Mouse (Mus musculus) forebrain, postnatal 0 days (tissue): ENCODE measurements around the gene Ptprr. TPM values are rescaled to one million over a fixed set of nuclear protein-coding genes. Genes with fewer than 3 reads are reported as not detected.
A peak's percentile ranks its signal among the peaks of the same experiment; 100 is the strongest.

Source experiments
- ATAC-seq: fragments of 200-750 bp; cut with Nextera tagmentation; 2 replicates; pipeline ENCODE4 v1.8.0; 2017; ENCODE audit warnings: mild to moderate bottlenecking, moderate library complexity
- DNase-seq: peaks from one replicate; pipeline ENCODE4 v3.0.0-alpha.2; 2015
- H3K27ac ChIP-seq: fragments of 300-500 bp; sonication (generic); 2 replicates; pipeline ENCODE4 v1.5.1; 2014; ENCODE audit warnings: low read depth, mild to moderate bottlenecking, antibody characterized with exemption, low read length, moderate library complexity, mixed read lengths
- H3K27me3 ChIP-seq: fragments of 300-500 bp; sonication (generic); 2 replicates; pipeline ENCODE4 v1.6.1; 2014; ENCODE audit warnings: mild to moderate bottlenecking, low read length, mixed read lengths; ENCODE audit not compliant: insufficient read depth
- H3K36me3 ChIP-seq: fragments of 300-500 bp; sonication (generic); 2 replicates; pipeline ENCODE4 v1.6.1; 2014; ENCODE audit warnings: mild to moderate bottlenecking, moderate library complexity; ENCODE audit not compliant: insufficient read depth
- H3K4me1 ChIP-seq: fragments of 300-500 bp; sonication (generic); 2 replicates; pipeline ENCODE4 v1.6.1; 2014; ENCODE audit warnings: antibody characterized with exemption; ENCODE audit not compliant: insufficient read depth
- H3K4me2 ChIP-seq: fragments of 300-500 bp; sonication (generic); 2 replicates; pipeline ENCODE4 v1.6.1; 2014; ENCODE audit warnings: low read depth, mild to moderate bottlenecking, moderate library complexity
- H3K4me3 ChIP-seq: fragments of 300-500 bp; sonication (generic); 2 replicates; pipeline ENCODE4 v1.5.1; 2014; ENCODE audit warnings: low read depth, low read length, mixed read lengths
- H3K9ac ChIP-seq: fragments of 300-500 bp; sonication (generic); 2 replicates; pipeline ENCODE4 v1.6.1; 2014; ENCODE audit warnings: mild to moderate bottlenecking
- H3K9me3 ChIP-seq: fragments of 300-500 bp; sonication (generic); 2 replicates; pipeline ENCODE4 v1.6.1; 2016; ENCODE audit warnings: low read length
- CTCF ChIP-seq: sonication (generic); IDR thresholded peaks from 2 replicates; pipeline ENCODE4 v1.5.1; 2016; ENCODE audit warnings: antibody characterized with exemption, control low read depth, low read depth
- WGBS: fragments of 180-500 bp; shearing (Covaris S2); extraction: QIAGEN DNeasy Blood & Tissue Kit; methylation state at CpG from one replicate; pipeline ENCODE4 v1.1.7; 2014; 5-methylcytosine and 5-hydroxymethylcytosine counted together
- polyA plus RNA-seq: library from polyadenylated mRNA; unstranded; fragments of >200 nt; fragmentation: Nextera tagmentation; extraction: Ambion mirVana; gene quantifications from 2 replicates; pipeline ENCODE4 v1.2.1, GENCODE M21; 2015
- total RNA-seq: library from RNA; depleted of rRNA; stranded (reverse); fragments of >200 nt; gene quantifications from 2 replicates; pipeline ENCODE4 v1.2.3, GENCODE M21; 2014

The Ptprr gene
- total and polyA plus RNA-seq, 2 experiments from 2014 or later, result 19.6 to 21.3 TPM

- 87% methylated on average over 8 of the region's 8 CpGs for WGBS
- DNase-seq, result no peak
- Histone ChIP-seq H3K9ac (no peak overlapping the region), H3K4me2 (no peak overlapping the region), H3K4me1 (no peaks in the 10 kb centered on the region), H3K27ac (no peak overlapping the region), H3K4me3 (no peak overlapping the region), H3K27me3 (no peaks in the 10 kb centered on the region), H3K9me3 (no peaks in the 10 kb centered on the region), H3K36me3 (no peaks in the 10 kb centered on the region)
- ATAC-seq, result no peak
- TF ChIP-seq CTCF, result no peak
Measured at GRCm38 (mm10) chr10:116192293-116192692, 174.3 kb downstream of the Ptprr start.

GRCm38 (mm10) chr10:116194409-116194808 is 176.4 kb downstream of the Ptprr start:
- no peak for DNase-seq
- Histone ChIP-seq H3K27me3 (no peaks in the 10 kb centered on the region), H3K4me3 (no peak overlapping the region), H3K27ac (no peak overlapping the region), H3K9ac (no peak overlapping the region), H3K9me3 (no peaks in the 10 kb centered on the region), H3K36me3 (no peaks in the 10 kb centered on the region), H3K4me2 (no peak overlapping the region), H3K4me1 (no peaks in the 10 kb centered on the region)
- no peak for ATAC-seq
- WGBS, result 47% methylated on average over 8 of the region's 8 CpGs
- no peak for TF ChIP-seq CTCF

GRCm38 (mm10) chr10:116196596-116197415 is 178.8 kb downstream of the Ptprr start:
- peak; percentile 52 for DNase-seq
- 19% methylated on average over 14 of the region's 14 CpGs for WGBS
- H3K4me3 ChIP-seq, result no peak overlapping the region
- no peak overlapping the region for H3K9ac ChIP-seq
- ATAC-seq, result peak; percentile 58; the same call in 1 of the 2 replicates
- no peak overlapping the region for H3K27ac ChIP-seq
- no peaks in the 10 kb centered on the region for H3K4me1 ChIP-seq
- peak; percentile 75 for TF ChIP-seq CTCF
- H3K4me2 ChIP-seq, result peak overlapping the region; percentile 24
- no peaks in the 10 kb centered on the region for H3K36me3 ChIP-seq
- no peaks in the 10 kb centered on the region for H3K27me3 ChIP-seq
- H3K9me3 ChIP-seq, result no peaks in the 10 kb centered on the region

- H3K9ac ChIP-seq, result no peak overlapping the region
- H3K4me2 ChIP-seq, result peak overlapping the region; percentile 24
- no peaks in the 10 kb centered on the region for H3K4me1 ChIP-seq
- peak; percentile 79 for TF ChIP-seq CTCF
- DNase-seq, result peak; percentile 85
- H3K9me3 ChIP-seq, result no peaks in the 10 kb centered on the region
- H3K4me3 ChIP-seq, result no peak overlapping the region
- peak; percentile 70 for ATAC-seq
- no peaks in the 10 kb centered on the region for H3K36me3 ChIP-seq
- no peaks in the 10 kb centered on the region for H3K27me3 ChIP-seq
- H3K27ac ChIP-seq, result no peak overlapping the region
- WGBS, result 16% methylated on average over 4 of the region's 4 CpGs
Measured at GRCm38 (mm10) chr10:116197416-116197939, 179.5 kb downstream of the Ptprr start.

- ATAC-seq (no peak), DNase-seq (peak; percentile 60)
- no peak overlapping the region for H3K27ac ChIP-seq
- no peak overlapping the region for H3K4me3 ChIP-seq
- no peaks in the 10 kb centered on the region for H3K9me3 ChIP-seq
- H3K9ac ChIP-seq, result no peak overlapping the region
- no peaks in the 10 kb centered on the region for H3K4me1 ChIP-seq
- WGBS, result 30% methylated on average over 5 of the region's 5 CpGs
- no peak overlapping the region for H3K4me2 ChIP-seq
- peak; percentile 80 for TF ChIP-seq CTCF
- H3K36me3 ChIP-seq, result no peaks in the 10 kb centered on the region
- no peaks in the 10 kb centered on the region for H3K27me3 ChIP-seq
Measured at GRCm38 (mm10) chr10:116199035-116199434, 181.0 kb downstream of the Ptprr start.

GRCm38 (mm10) chr10:116201542-116201941 is 183.5 kb downstream of the Ptprr start:
- TF ChIP-seq CTCF, result no peak
- Histone ChIP-seq H3K4me1 (no peaks in the 10 kb centered on the region), H3K4me2 (no peak overlapping the region), H3K27ac (no peak overlapping the region), H3K36me3 (no peaks in the 10 kb centered on the region), H3K27me3 (no peaks in the 10 kb centered on the region), H3K9ac (no peak overlapping the region), H3K9me3 (no peaks in the 10 kb centered on the region), H3K4me3 (no peak overlapping the region)
- 90% methylated on average over 8 of the region's 8 CpGs for WGBS
- ATAC-seq (no peak), DNase-seq (no peak)
